Mouse (Mus musculus) ES-E14 (cell line): Measurements from ENCODE around the gene Igsf23.
"Not testable (repeated sequence)": the region's sequence is repeated elsewhere in the genome, so short reads cannot be mapped to it uniquely, and the experiment has no call there.

Source experiments
- CHD2 ChIP-seq: IDR thresholded peaks from 2 replicates; pipeline ENCODE4 v1.6.1; 2014; ENCODE audit warnings: mild to moderate bottlenecking, low read depth, low read length, inconsistent platforms
- HCFC1 ChIP-seq: IDR thresholded peaks from 2 replicates; pipeline ENCODE4 v1.6.1; 2012; ENCODE audit warnings: low read length, inconsistent platforms, borderline replicate concordance; ENCODE audit not compliant: insufficient read depth
- MAFK ChIP-seq: IDR thresholded peaks from 2 replicates; pipeline ENCODE4 v1.6.1; 2014; ENCODE audit warnings: mild to moderate bottlenecking, low read depth, low read length, inconsistent platforms; ENCODE audit not compliant: insufficient read depth

- TF ChIP-seq MAFK, HCFC1, CHD2: not testable (repeated sequence)
Observed at GRCm38 (mm10) chr7:19996721-19997120, 46.2 kb upstream of the Igsf23 start.
